Mouse (Mus musculus): ENCODE results near the gene Bcr. TPM values are rescaled to one million over a fixed set of nuclear protein-coding genes. Genes with fewer than 3 reads are reported as not detected.

Gene Bcr
- polyA plus RNA-seq, 1 experiment = 20.8 TPM

- H3K4me1 ChIP-seq (replicated peaks; ENCODE audit: control insufficient read depth, insufficient read depth, low read length) = peaks cover 21% of the 10 kb centered on the region
- H3K36me3 ChIP-seq (ENCODE audit: control insufficient read depth, insufficient read depth, low read length) = no peaks in the 10 kb centered on the region
- H3K4me3 ChIP-seq (ENCODE audit: control insufficient read depth, insufficient read depth, low read length) = no peak overlapping the region
- no peak for DNase-seq
- no peak overlapping the region for H3K27ac ChIP-seq (ENCODE audit: control insufficient read depth, insufficient read depth, low read length)
- TF ChIP-seq POLR2A (IDR thresholded peaks at IDR 0.05; ENCODE audit: control insufficient read depth, extremely low read depth, insufficient read depth, low read length, poor library complexity) (no peak), CTCF (IDR thresholded peaks at IDR 0.05; ENCODE audit: borderline replicate concordance, control insufficient read depth, extremely low read depth, insufficient read depth, low read length, poor library complexity) (no peak)
- no peaks in the 10 kb centered on the region for H3K27me3 ChIP-seq (ENCODE audit: control insufficient read depth, insufficient read depth, low read length)
These were observed 7.1 kb downstream of the Bcr start for GRCm38 (mm10) chr10:75067446-75067845.

GRCm38 (mm10) chr10:75068086-75068485 is 7.7 kb downstream of the Bcr start:
- H3K4me1 ChIP-seq (replicated peaks; ENCODE audit: control insufficient read depth, insufficient read depth, low read length) = peaks cover 15% of the 10 kb centered on the region
- no peak overlapping the region for H3K27ac ChIP-seq (ENCODE audit: control insufficient read depth, insufficient read depth, low read length)
- no peaks in the 10 kb centered on the region; the same call in 1 of the 2 replicates for H3K27me3 ChIP-seq (ENCODE audit: control insufficient read depth, insufficient read depth, low read length)
- no peak for DNase-seq
- 69% methylated on average over 2 of the region's 2 CpGs for WGBS
- H3K36me3 ChIP-seq (ENCODE audit: control insufficient read depth, insufficient read depth, low read length) = no peaks in the 10 kb centered on the region
- TF ChIP-seq POLR2A (IDR thresholded peaks at IDR 0.05; ENCODE audit: control insufficient read depth, extremely low read depth, insufficient read depth, low read length, poor library complexity) = no peak
- TF ChIP-seq CTCF (IDR thresholded peaks at IDR 0.05; ENCODE audit: borderline replicate concordance, control insufficient read depth, extremely low read depth, insufficient read depth, low read length, poor library complexity) = no peak
- H3K4me3 ChIP-seq (ENCODE audit: control insufficient read depth, insufficient read depth, low read length) = no peak overlapping the region

- H3K4me1 ChIP-seq (replicated peaks; ENCODE audit: control insufficient read depth, insufficient read depth, low read length) = peaks cover 8% of the 10 kb centered on the region
These were observed 8.4 kb downstream of the Bcr start for GRCm38 (mm10) chr10:75068624-75069328.

GRCm38 (mm10) chr10:75070281-75070976 is 10.0 kb downstream of the Bcr start:
- no peak overlapping the region for H3K27ac ChIP-seq (ENCODE audit: control insufficient read depth, insufficient read depth, low read length)
- no peak for DNase-seq
- peaks cover 7% of the 10 kb centered on the region for H3K4me1 ChIP-seq (replicated peaks; ENCODE audit: control insufficient read depth, insufficient read depth, low read length)

More at GRCm38 (mm10) chr10:75068624-75069328, 8.4 kb downstream of the Bcr start:
- H3K36me3 ChIP-seq (ENCODE audit: control insufficient read depth, insufficient read depth, low read length) = no peaks in the 10 kb centered on the region
- DNase-seq = no peak
- no peaks in the 10 kb centered on the region; the same call in 1 of the 2 replicates for H3K27me3 ChIP-seq (ENCODE audit: control insufficient read depth, insufficient read depth, low read length)
- H3K4me3 ChIP-seq (ENCODE audit: control insufficient read depth, insufficient read depth, low read length) = no peak overlapping the region
- H3K27ac ChIP-seq (ENCODE audit: control insufficient read depth, insufficient read depth, low read length) = no peak overlapping the region
- 73% methylated on average over 12 of the region's 12 CpGs for WGBS
- TF ChIP-seq CTCF (IDR thresholded peaks at IDR 0.05; ENCODE audit: borderline replicate concordance, control insufficient read depth, extremely low read depth, insufficient read depth, low read length, poor library complexity) (no peak), POLR2A (IDR thresholded peaks at IDR 0.05; ENCODE audit: control insufficient read depth, extremely low read depth, insufficient read depth, low read length, poor library complexity) (no peak)

GRCm38 (mm10) chr10:75075665-75076064 is 15.3 kb downstream of the Bcr start:
- 68% methylated on average over 5 of the region's 5 CpGs for WGBS
- Histone ChIP-seq H3K4me1 (replicated peaks; ENCODE audit: control insufficient read depth, insufficient read depth, low read length) (peaks cover 15% of the 10 kb centered on the region), H3K27ac (ENCODE audit: control insufficient read depth, insufficient read depth, low read length) (no peak overlapping the region), H3K4me3 (ENCODE audit: control insufficient read depth, insufficient read depth, low read length) (no peak overlapping the region), H3K36me3 (ENCODE audit: control insufficient read depth, insufficient read depth, low read length) (no peaks in the 10 kb centered on the region), H3K27me3 (ENCODE audit: control insufficient read depth, insufficient read depth, low read length) (no peaks in the 10 kb centered on the region; the same call in 1 of the 2 replicates)
- no peak for DNase-seq
- no peak for TF ChIP-seq POLR2A (IDR thresholded peaks at IDR 0.05; ENCODE audit: control insufficient read depth, extremely low read depth, insufficient read depth, low read length, poor library complexity)
- TF ChIP-seq CTCF (IDR thresholded peaks at IDR 0.05; ENCODE audit: borderline replicate concordance, control insufficient read depth, extremely low read depth, insufficient read depth, low read length, poor library complexity) = no peak

More at GRCm38 (mm10) chr10:75070281-75070976, 10.0 kb downstream of the Bcr start:
- TF ChIP-seq CTCF (IDR thresholded peaks at IDR 0.05; ENCODE audit: borderline replicate concordance, control insufficient read depth, extremely low read depth, insufficient read depth, low read length, poor library complexity) = no peak
- no peak for TF ChIP-seq POLR2A (IDR thresholded peaks at IDR 0.05; ENCODE audit: control insufficient read depth, extremely low read depth, insufficient read depth, low read length, poor library complexity)
- WGBS = 49% methylated on average over 11 of the region's 11 CpGs
- H3K4me3 ChIP-seq (ENCODE audit: control insufficient read depth, insufficient read depth, low read length) = no peak overlapping the region
- H3K36me3 ChIP-seq (ENCODE audit: control insufficient read depth, insufficient read depth, low read length) = no peaks in the 10 kb centered on the region
- H3K27me3 ChIP-seq (ENCODE audit: control insufficient read depth, insufficient read depth, low read length) = no peaks in the 10 kb centered on the region; the same call in 1 of the 2 replicates

- Histone ChIP-seq H3K4me3 (ENCODE audit: control insufficient read depth, insufficient read depth, low read length) (no peak overlapping the region), H3K4me1 (replicated peaks; ENCODE audit: control insufficient read depth, insufficient read depth, low read length) (peaks cover 13% of the 10 kb centered on the region), H3K27me3 (ENCODE audit: control insufficient read depth, insufficient read depth, low read length) (no peaks in the 10 kb centered on the region), H3K36me3 (ENCODE audit: control insufficient read depth, insufficient read depth, low read length) (no peaks in the 10 kb centered on the region; the same call in 1 of the 2 replicates), H3K27ac (ENCODE audit: control insufficient read depth, insufficient read depth, low read length) (no peak overlapping the region)
- WGBS = 56% methylated on average over 14 of the region's 14 CpGs
- TF ChIP-seq POLR2A (IDR thresholded peaks at IDR 0.05; ENCODE audit: control insufficient read depth, extremely low read depth, insufficient read depth, low read length, poor library complexity) (no peak), CTCF (IDR thresholded peaks at IDR 0.05; ENCODE audit: borderline replicate concordance, control insufficient read depth, extremely low read depth, insufficient read depth, low read length, poor library complexity) (no peak)
- DNase-seq = no peak
These were observed 18.1 kb downstream of the Bcr start for GRCm38 (mm10) chr10:75078174-75079128.
